Mouse (Mus musculus) C2C12 (cell line): ENCODE results near the gene Brms1. TPM values are rescaled to one million over a fixed set of nuclear protein-coding genes. Genes with fewer than 3 reads are reported as not detected.

Source experiments
- H3K27me3 ChIP-seq: one replicate; pipeline ENCODE4 v1.6.1; 2011; ENCODE audit not compliant: control insufficient read depth, insufficient read depth, insufficient read length
- H3K36me3 ChIP-seq: one replicate; pipeline ENCODE4 v1.6.1; 2011; ENCODE audit not compliant: control insufficient read depth, insufficient read depth
- H3K4me3 ChIP-seq: one replicate; pipeline ENCODE4 v1.5.1; 2011; ENCODE audit warnings: mild to moderate bottlenecking, control low read depth; ENCODE audit not compliant: poor library complexity, insufficient read depth, severe bottlenecking
- H3K79me2 ChIP-seq: one replicate; pipeline ENCODE4 v1.6.1; 2011; ENCODE audit not compliant: control insufficient read depth, insufficient read depth
- H3K79me3 ChIP-seq: one replicate; pipeline ENCODE4 v1.6.1; 2011; ENCODE audit warnings: low read depth, control low read depth
- H3ac ChIP-seq: one replicate; pipeline ENCODE3; 2011; ENCODE audit warnings: low read depth; ENCODE audit not compliant: control insufficient read depth, insufficient read length
- CEBPB ChIP-seq: IDR thresholded peaks from one replicate; pipeline ENCODE4 v1.6.1; 2011; ENCODE audit warnings: low read depth, mild to moderate bottlenecking, control low read depth, moderate library complexity
- CTCF ChIP-seq: IDR thresholded peaks from one replicate; pipeline ENCODE4 v1.5.1; 2011; ENCODE audit not compliant: control insufficient read depth, insufficient read depth, insufficient read length
- FOSL1 ChIP-seq: IDR thresholded peaks from one replicate; pipeline ENCODE4 v1.8.0; 2011; ENCODE audit warnings: mild to moderate bottlenecking, low read length; ENCODE audit not compliant: poor library complexity, insufficient read depth, severe bottlenecking
- MAX ChIP-seq: IDR thresholded peaks from one replicate; pipeline ENCODE4 v1.6.1; 2011; ENCODE audit warnings: mild to moderate bottlenecking, control low read depth
- MYOD1 ChIP-seq: IDR thresholded peaks from one replicate; pipeline ENCODE4 v1.6.1; 2011; ENCODE audit warnings: low read depth; ENCODE audit not compliant: control insufficient read depth, insufficient read length
- MYOG ChIP-seq: IDR thresholded peaks from one replicate; pipeline ENCODE4 v1.6.1; 2011; ENCODE audit not compliant: control insufficient read depth, insufficient read length; ENCODE audit errors: extremely low read depth
- USF1 ChIP-seq: IDR thresholded peaks from one replicate; pipeline ENCODE4 v1.6.1; 2011; ENCODE audit warnings: low read depth, mild to moderate bottlenecking, control low read depth, moderate library complexity
- polyA plus RNA-seq: library from polyadenylated mRNA; unstranded; fragments of >200 nt; fragmentation: generic; extraction: Trizol; gene quantifications from one replicate; pipeline ENCODE4 v1.2.1, GENCODE M21; 2012; ENCODE audit warnings: missing spikeins

Gene Brms1
- polyA plus RNA-seq, 1 experiment: 55.3 TPM

DNA sequence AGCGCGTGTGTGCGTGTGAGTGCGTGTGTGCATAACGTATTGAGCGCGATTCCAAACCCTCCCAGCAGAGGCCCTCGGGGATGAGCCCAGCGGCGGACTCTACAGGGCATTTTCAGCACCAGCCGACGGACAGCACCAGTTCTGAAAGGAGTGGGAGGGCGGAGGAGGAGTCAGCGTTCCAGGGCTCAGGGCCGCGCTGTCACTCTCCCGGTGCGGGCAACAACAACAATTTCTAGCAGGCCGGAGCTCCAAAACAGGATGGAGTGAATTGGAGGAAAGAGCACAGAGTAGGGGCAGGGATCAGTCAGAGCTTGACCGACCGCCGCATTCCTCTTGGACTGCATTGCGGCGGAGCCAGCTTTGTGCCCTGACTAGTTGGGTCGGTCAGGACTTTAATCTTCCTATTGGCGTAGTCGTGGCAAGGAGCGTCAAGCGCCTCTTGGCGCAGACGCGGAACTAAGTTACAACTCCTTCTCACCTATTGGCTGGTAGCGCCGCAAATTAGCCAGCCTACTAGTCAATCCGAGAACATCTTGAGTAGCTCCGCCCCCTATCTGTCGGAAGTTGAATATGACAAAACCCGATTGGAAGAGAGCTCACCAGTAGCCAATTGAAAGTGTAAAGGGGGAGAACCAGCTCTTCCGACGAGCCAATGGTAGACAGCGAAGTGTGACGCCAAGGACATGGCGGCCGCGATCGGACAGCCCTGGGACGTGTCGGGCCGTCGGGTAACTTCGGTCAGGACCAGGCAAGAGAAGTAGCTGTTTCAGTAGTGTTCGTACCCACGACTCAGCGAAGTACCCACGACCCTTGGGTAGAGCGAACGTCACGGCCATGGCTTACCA is 47.0 kb downstream of the Brms1 start, which contains the start of gene Yif1a:
Yif1a (plus strand) TSS at position 655 of the 845 bp plus-strand sequence.
- no peaks in the 10 kb centered on the region for H3K79me3 ChIP-seq
- H3K4me3 ChIP-seq: peak within 1 kb of the TSS; percentile 86
- peaks cover 13% of the 10 kb centered on the region for H3K79me2 ChIP-seq
- peak within 1 kb of the TSS; percentile 73 for H3ac ChIP-seq
- H3K36me3 ChIP-seq: peaks cover 3% of the 10 kb centered on the region
- H3K27me3 ChIP-seq: no peaks in the 10 kb centered on the region
- TF ChIP-seq FOSL1: no peak
- TF ChIP-seq USF1: no peak
- TF ChIP-seq MAX: peak; percentile 66
- no peak for TF ChIP-seq CEBPB
- TF ChIP-seq CTCF: peak; percentile 40
- no peak for TF ChIP-seq MYOG

DNA sequence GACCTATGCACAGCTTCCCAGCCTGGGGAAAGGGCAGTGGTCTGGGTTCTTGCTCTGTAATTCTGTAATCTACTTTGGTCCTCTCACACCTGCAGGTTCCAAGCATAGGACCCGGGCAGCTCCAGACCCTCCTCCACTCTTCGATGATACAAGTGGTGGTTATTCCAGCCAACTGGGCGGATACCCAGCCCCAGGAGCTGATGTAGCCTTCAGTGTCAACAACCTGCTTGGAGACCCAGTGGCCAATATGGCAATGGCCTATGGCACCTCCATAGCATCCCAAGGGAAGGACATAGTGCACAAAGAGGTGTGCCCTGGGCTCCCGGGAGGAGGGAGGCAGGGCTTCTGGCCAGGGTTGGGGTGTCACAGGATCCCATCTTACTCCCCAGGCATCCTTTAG is 48.2 kb downstream of the Brms1 start:
- Histone ChIP-seq H3K4me3 (peak overlapping the region; percentile 86), H3K79me3 (no peaks in the 10 kb centered on the region), H3K27me3 (no peaks in the 10 kb centered on the region), H3K36me3 (peaks cover 3% of the 10 kb centered on the region), H3K79me2 (peaks cover 13% of the 10 kb centered on the region), H3ac (no peak overlapping the region)
- TF ChIP-seq USF1 (no peak), MYOD1 (no peak), CEBPB (no peak), FOSL1 (no peak), MYOG (no peak), CTCF (no peak), MAX (no peak)

DNA sequence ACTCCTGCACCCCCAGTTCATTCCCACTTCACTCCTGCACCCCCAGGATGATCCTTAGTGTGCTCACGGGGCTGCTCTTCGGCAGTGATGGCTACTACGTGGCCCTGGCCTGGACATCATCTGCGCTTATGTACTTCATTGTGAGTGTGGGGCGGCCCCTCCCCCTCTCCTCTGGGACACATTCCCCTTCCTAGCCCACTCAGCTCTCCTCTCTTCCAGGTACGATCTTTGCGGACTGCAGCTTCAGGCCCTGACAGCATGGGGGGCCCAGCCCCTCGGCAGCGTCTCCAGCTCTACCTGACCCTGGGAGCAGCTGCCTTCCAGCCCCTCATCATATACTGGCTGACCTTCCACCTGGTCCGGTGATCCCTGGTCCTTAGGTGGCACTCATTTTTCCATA is 50.9 kb downstream of the Brms1 start:
- no peaks in the 10 kb centered on the region for H3K27me3 ChIP-seq
- no peak overlapping the region for H3ac ChIP-seq
- no peaks in the 10 kb centered on the region for H3K79me3 ChIP-seq
- H3K79me2 ChIP-seq: peaks cover 13% of the 10 kb centered on the region
- peaks cover 3% of the 10 kb centered on the region for H3K36me3 ChIP-seq
- TF ChIP-seq MYOD1 (no peak), MYOG (no peak), FOSL1 (no peak), USF1 (no peak), CEBPB (no peak), CTCF (no peak), MAX (no peak)
- no peak overlapping the region for H3K4me3 ChIP-seq

DNA sequence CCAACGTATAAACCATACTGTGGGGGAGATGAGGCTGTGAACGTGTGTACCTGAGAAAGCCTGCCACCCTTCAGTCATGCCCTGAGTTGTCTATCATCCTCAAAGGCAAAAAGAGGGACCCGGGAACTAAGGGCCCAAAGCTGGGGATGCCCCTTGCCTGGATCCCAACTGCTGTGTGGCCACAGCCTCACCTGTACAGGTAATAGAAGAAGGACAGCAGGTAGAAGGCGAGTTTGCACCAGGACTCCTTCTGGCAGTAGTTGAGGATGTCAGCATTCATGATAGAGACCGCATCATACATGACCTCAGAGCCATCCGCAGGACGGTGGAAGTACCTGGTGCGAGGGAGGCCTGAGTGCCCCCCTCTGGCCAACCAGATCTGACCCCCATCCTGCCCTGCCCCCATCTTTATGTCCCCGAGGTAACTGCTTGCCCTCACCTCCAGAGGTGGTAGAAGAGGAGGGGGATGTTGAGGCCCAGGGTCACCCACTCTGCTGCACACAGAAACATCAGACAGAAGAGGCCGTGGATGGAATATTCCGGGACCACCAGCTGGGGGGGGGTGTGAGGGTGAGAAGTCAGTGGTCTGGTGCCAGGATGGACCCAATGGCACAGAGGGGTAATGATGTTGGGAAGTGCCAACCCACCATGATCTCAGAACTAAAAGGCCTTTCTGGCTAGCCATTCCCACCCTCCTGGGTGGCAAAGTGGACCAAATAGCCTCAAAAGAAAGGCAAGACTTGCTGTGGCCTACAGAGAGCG is 52.5 kb downstream of the Brms1 start:
- TF ChIP-seq MYOG (no peak), MAX (no peak), USF1 (no peak), FOSL1 (no peak)
- Histone ChIP-seq H3ac (no peak overlapping the region), H3K4me3 (no peak overlapping the region), H3K27me3 (no peaks in the 10 kb centered on the region), H3K36me3 (peaks cover 3% of the 10 kb centered on the region), H3K79me3 (no peaks in the 10 kb centered on the region), H3K79me2 (peaks cover 11% of the 10 kb centered on the region)

DNA sequence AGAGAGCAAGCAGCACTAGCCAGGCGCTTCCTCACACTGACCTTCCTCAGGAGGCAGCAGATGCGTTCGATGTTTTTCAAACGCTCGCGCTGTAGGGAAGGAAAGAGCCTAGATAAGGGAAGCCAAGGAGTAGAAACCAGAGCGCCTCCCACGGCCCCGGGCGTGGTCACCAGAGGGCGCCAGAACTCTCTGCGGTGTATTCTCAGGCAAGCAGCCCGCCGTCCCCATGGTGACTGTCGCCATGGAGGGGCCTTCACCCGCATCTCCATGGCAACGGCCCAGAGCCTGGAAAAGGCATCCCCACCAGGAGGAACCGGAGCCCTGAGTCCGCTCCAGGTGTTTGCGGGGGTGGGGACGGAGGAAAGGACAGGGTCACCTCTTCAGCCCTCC is 53.1 kb downstream of the Brms1 start:
- Histone ChIP-seq H3K79me3 (no peaks in the 10 kb centered on the region), H3ac (no peak overlapping the region), H3K79me2 (peaks cover 6% of the 10 kb centered on the region), H3K27me3 (no peaks in the 10 kb centered on the region), H3K36me3 (peaks cover 3% of the 10 kb centered on the region), H3K4me3 (no peak overlapping the region)
- TF ChIP-seq CTCF: peak; percentile 75
- TF ChIP-seq FOSL1: no peak
- TF ChIP-seq MYOD1: no peak
